ENCODE assay signal across 9 mouse cellular contexts in the genomic region with DNA sequence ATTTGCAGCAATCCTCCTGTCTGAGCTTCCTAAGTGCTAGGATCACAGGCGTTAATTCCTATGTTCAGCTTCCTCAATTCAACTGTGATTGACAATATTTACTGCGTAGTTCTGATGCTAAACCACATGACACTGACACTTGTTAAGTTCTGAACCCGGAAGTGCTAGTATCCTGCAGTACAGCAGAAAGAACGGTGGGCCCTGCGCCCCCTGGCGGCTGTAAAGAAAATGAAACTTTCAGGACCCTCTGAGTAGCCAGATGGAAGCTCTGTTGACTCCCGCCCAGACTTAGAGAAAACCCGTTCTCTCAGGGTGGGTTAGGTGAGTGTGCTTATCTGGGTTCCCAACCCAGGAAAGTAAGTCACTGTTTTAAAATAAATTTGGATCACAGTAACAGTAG. TPM values are rescaled to one million over a fixed set of nuclear protein-coding genes. Genes with fewer than 3 reads are reported as not detected.
DNase-seq lines count a peak whose midpoint lies in the region; ATAC-seq and TF ChIP-seq lines count a peak whose summit lies in the region.
"Had no signal": no experiment of that assay in that cellular context is flagged by ENCODE, and none has a peak within 500 bp of the region (broad histone marks: within the 10 kb centered on the region; RNA-seq: fewer than 3 reads in every experiment).

No protein-coding gene starts in this region.

- H3K4me3 ChIP-seq in neural tube, embryonic 15.5 days (replicated peaks), result no peak overlapping the region
- H3K4me3 ChIP-seq in forebrain, postnatal 0 days (ENCODE audit: low read depth, low read length), result no peak overlapping the region
- no peak overlapping the region for H3K4me3 ChIP-seq in hindbrain, embryonic 15.5 days
- H3K4me3 ChIP-seq in liver, adult 2 months (ENCODE audit: insufficient read depth, low read depth, low read length), result no peak overlapping the region
- H3K4me3 ChIP-seq in neural tube, embryonic 11.5 days (ENCODE audit: low read depth, low read length), result no peak overlapping the region
- H3K4me3 ChIP-seq: myocyte had no signal

- no peaks in the 10 kb centered on the region for H3K27me3 ChIP-seq in neural tube, embryonic 15.5 days (replicated peaks)
- H3K27me3 ChIP-seq in forebrain, postnatal 0 days (ENCODE audit: insufficient read depth, low read length), result no peaks in the 10 kb centered on the region
- no peaks in the 10 kb centered on the region for H3K27me3 ChIP-seq in hindbrain, embryonic 15.5 days
- H3K27me3 ChIP-seq in liver, adult 2 months (ENCODE audit: control insufficient read depth, insufficient read depth, low read length), result no peaks in the 10 kb centered on the region
- no peaks in the 10 kb centered on the region for H3K27me3 ChIP-seq in neural tube, embryonic 11.5 days (ENCODE audit: control insufficient read depth, insufficient read depth, low read length)

- H3K36me3 ChIP-seq in neural tube, embryonic 15.5 days, result no peaks in the 10 kb centered on the region
- H3K36me3 ChIP-seq in forebrain, postnatal 0 days (ENCODE audit: insufficient read depth), result no peaks in the 10 kb centered on the region
- no peaks in the 10 kb centered on the region for H3K36me3 ChIP-seq in hindbrain, embryonic 15.5 days
- H3K36me3 ChIP-seq in liver, adult 2 months (ENCODE audit: control insufficient read depth, insufficient read depth, low read length), result no peaks in the 10 kb centered on the region
- no peaks in the 10 kb centered on the region for H3K36me3 ChIP-seq in neural tube, embryonic 11.5 days (ENCODE audit: control insufficient read depth, insufficient read depth, low read length)

- H3K9ac ChIP-seq in neural tube, embryonic 15.5 days (replicated peaks), result no peak overlapping the region
- no peak overlapping the region for H3K9ac ChIP-seq in forebrain, postnatal 0 days
- H3K9ac ChIP-seq in hindbrain, embryonic 15.5 days, result no peak overlapping the region
- no peak overlapping the region for H3K9ac ChIP-seq in liver, adult 2 months (ENCODE audit: low read depth, low read length)
- H3K9ac ChIP-seq in neural tube, embryonic 11.5 days (ENCODE audit: low read length), result no peak overlapping the region

- DNase-seq in neural tube, embryonic 10.5 days (ENCODE audit: extremely low spot score, low spot score), result peak; percentile 75
- peak; percentile 57 for DNase-seq in c-Kit-positive CD71-negative TER-119-negative erythroid progenitor cells, embryonic 14.5 days (ENCODE audit: low read depth)
- peak; percentile 63 for DNase-seq in forebrain, postnatal 0 days
- DNase-seq in liver, adult 2 months (ENCODE audit: extremely low read depth, low read depth, low spot score), result peak; percentile 35
- peak; percentile 78 for DNase-seq in neural tube, embryonic 11.5 days (ENCODE audit: low spot score)
- DNase-seq in thymus, postnatal 10 days (ENCODE audit: low spot score in 2 of 2), result peak; percentile 38 to 73

- no peak overlapping the region for H3K4me2 ChIP-seq in neural tube, embryonic 15.5 days
- no peak overlapping the region for H3K4me2 ChIP-seq in forebrain, postnatal 0 days (ENCODE audit: low read depth)
- no peak overlapping the region for H3K4me2 ChIP-seq in hindbrain, embryonic 15.5 days
- H3K4me2 ChIP-seq in neural tube, embryonic 11.5 days (ENCODE audit: low read depth), result no peak overlapping the region

- no peaks in the 10 kb centered on the region for H3K79me2 ChIP-seq in liver, adult 2 months (ENCODE audit: control insufficient read depth, insufficient read depth, low read length)

- no peak overlapping the region for H3K27ac ChIP-seq in neural tube, embryonic 15.5 days (replicated peaks)
- H3K27ac ChIP-seq in forebrain, postnatal 0 days (ENCODE audit: low read depth, low read length), result no peak overlapping the region
- no peak overlapping the region for H3K27ac ChIP-seq in hindbrain, embryonic 15.5 days (replicated peaks)
- no peak overlapping the region for H3K27ac ChIP-seq in liver, adult 2 months (replicated peaks; ENCODE audit: insufficient read depth, low read depth, low read length)
- H3K27ac ChIP-seq in neural tube, embryonic 11.5 days (ENCODE audit: low read depth, low read length), result no peak overlapping the region

- ATAC-seq in neural tube, embryonic 15.5 days (ENCODE audit: low FRiP score), result no peak
- peak; percentile 83 for ATAC-seq in forebrain, postnatal 0 days
- 0 out of 2 replicates have a peak, but pooled peaks have one; percentile 30 for ATAC-seq in hindbrain, embryonic 15.5 days (ENCODE audit: low FRiP score, low read depth)
- peak; percentile 77 for ATAC-seq in neural tube, embryonic 11.5 days (ENCODE audit: insufficient read depth, low FRiP score, low TSS enrichment)

- no peak for TF ChIP-seq POLR2A in liver, adult 2 months (IDR thresholded peaks at IDR 0.05; ENCODE audit: extremely low read depth, insufficient read depth, low read length)

- TF ChIP-seq CTCF in forebrain, postnatal 0 days (IDR thresholded peaks at IDR 0.05; ENCODE audit: low read depth), result peak; percentile 78
- peak; percentile 74 for TF ChIP-seq CTCF in liver, adult 2 months (IDR thresholded peaks at IDR 0.05; ENCODE audit: low read depth, low read length)

- H3K9me3 ChIP-seq in neural tube, embryonic 15.5 days (replicated peaks), result no peaks in the 10 kb centered on the region
- no peaks in the 10 kb centered on the region for H3K9me3 ChIP-seq in forebrain, postnatal 0 days (ENCODE audit: low read length)
- no peaks in the 10 kb centered on the region for H3K9me3 ChIP-seq in hindbrain, embryonic 15.5 days
- H3K9me3 ChIP-seq in neural tube, embryonic 11.5 days (ENCODE audit: control insufficient read depth, low read length), result no peaks in the 10 kb centered on the region

- H3K4me1 ChIP-seq in neural tube, embryonic 15.5 days, result no peaks in the 10 kb centered on the region
- no peaks in the 10 kb centered on the region for H3K4me1 ChIP-seq in forebrain, postnatal 0 days (ENCODE audit: insufficient read depth)
- H3K4me1 ChIP-seq in hindbrain, embryonic 15.5 days (replicated peaks), result no peaks in the 10 kb centered on the region
- H3K4me1 ChIP-seq in liver, adult 2 months (ENCODE audit: control insufficient read depth, insufficient read depth, low read length), result no peaks in the 10 kb centered on the region
- H3K4me1 ChIP-seq in neural tube, embryonic 11.5 days (ENCODE audit: control insufficient read depth, insufficient read depth, low read length), result no peaks in the 10 kb centered on the region

- WGBS in neural tube, embryonic 15.5 days, result 10% methylated on average over 8 of the region's 8 CpGs
- 11% methylated on average over 8 of the region's 8 CpGs for WGBS in forebrain, postnatal 0 days
- 13% methylated on average over 8 of the region's 8 CpGs for WGBS in hindbrain, embryonic 15.5 days
- 21% methylated on average over 8 of the region's 8 CpGs for WGBS in liver, adult 2 months
- 17% methylated on average over 8 of the region's 8 CpGs for WGBS in neural tube, embryonic 11.5 days

RNA-seq across cellular contexts. Expression of gene Srgap1, which starts 7.4 kb away (rescaled TPM):
- 26.1 and 30.7 TPM in 2 replicates for polyA plus RNA-seq in neural tube, embryonic 15.5 days (2015; fragmentation: Nextera tagmentation; extraction: Ambion mirVana)
- 19.4 and 20.2 TPM in 2 replicates for total RNA-seq in forebrain, postnatal 0 days (2014; rRNA removed)
- 13.5 and 27.8 TPM in 2 replicates for polyA plus RNA-seq in forebrain, postnatal 0 days (2015; fragmentation: Nextera tagmentation; extraction: Ambion mirVana)
- 36.4 and 38.2 TPM in 2 replicates for polyA plus RNA-seq in hindbrain, embryonic 15.5 days (2015; fragmentation: Nextera tagmentation; extraction: Ambion mirVana)
- 0.54 and 0.55 TPM in 2 replicates for total RNA-seq in liver, adult 2 months (2014; rRNA removed)
- polyA plus RNA-seq in liver, adult 2 months (2012; rRNA removed), result 0.16 and 0.31 TPM in 2 replicates
- 11.0 and 11.2 TPM in 2 replicates for polyA plus RNA-seq in neural tube, embryonic 11.5 days (2014; fragmentation: Nextera tagmentation; extraction: Ambion mirVana)

RNA-seq across cellular contexts. Expression of gene Rxylt1, which starts 42.6 kb away (rescaled TPM):
- 44.4 and 46.8 TPM in 2 replicates for polyA plus RNA-seq in neural tube, embryonic 15.5 days (2015; fragmentation: Nextera tagmentation; extraction: Ambion mirVana)
- 40.5 and 44.0 TPM in 2 replicates for total RNA-seq in forebrain, postnatal 0 days (2014; rRNA removed)
- 48.4 and 49.3 TPM in 2 replicates for polyA plus RNA-seq in forebrain, postnatal 0 days (2015; fragmentation: Nextera tagmentation; extraction: Ambion mirVana)
- polyA plus RNA-seq in hindbrain, embryonic 15.5 days (2015; fragmentation: Nextera tagmentation; extraction: Ambion mirVana), result 39.5 and 42.3 TPM in 2 replicates
- 18.7 and 22.9 TPM in 2 replicates for total RNA-seq in liver, adult 2 months (2014; rRNA removed)
- 3.5 and 3.7 TPM in 2 replicates for polyA plus RNA-seq in liver, adult 2 months (2012; rRNA removed)
- 44.4 and 45.1 TPM in 2 replicates for polyA plus RNA-seq in neural tube, embryonic 11.5 days (2014; fragmentation: Nextera tagmentation; extraction: Ambion mirVana)
